Mouse (Mus musculus): ENCODE data around the gene Olfr441.
"Not testable (repeated sequence)": the region's sequence is repeated elsewhere in the genome, so short reads cannot be mapped to it uniquely, and the experiment has no call there.

Olfr441 gene

DNA sequence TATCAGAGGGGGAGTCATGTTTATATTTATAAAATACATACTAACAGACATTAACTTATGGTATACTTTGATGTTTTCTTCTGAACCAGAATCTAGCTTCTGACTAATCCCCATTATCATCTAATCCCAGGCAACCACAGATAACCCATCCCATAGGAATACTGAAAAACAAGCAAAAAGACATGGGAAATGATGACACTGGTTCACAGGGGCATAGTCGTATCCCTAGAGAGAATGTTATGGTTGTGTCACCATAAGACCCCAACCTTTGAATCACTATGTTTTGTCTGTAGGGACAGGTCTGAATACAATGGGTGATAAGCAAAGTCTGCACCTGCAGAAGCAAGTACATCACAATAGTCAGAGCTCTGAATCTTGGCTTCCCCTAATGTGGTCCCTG, at the start of gene Olfr441:
Gene Olfr441, plus strand, starts transcription at position 301 of the 400 bp plus-strand sequence.
- DNase-seq: not testable (repeated sequence)

- DNase-seq: no peak
Measured at GRCm38 (mm10) chr6:43078750-43079149, 27.4 kb upstream of the Olfr441 start.

DNA sequence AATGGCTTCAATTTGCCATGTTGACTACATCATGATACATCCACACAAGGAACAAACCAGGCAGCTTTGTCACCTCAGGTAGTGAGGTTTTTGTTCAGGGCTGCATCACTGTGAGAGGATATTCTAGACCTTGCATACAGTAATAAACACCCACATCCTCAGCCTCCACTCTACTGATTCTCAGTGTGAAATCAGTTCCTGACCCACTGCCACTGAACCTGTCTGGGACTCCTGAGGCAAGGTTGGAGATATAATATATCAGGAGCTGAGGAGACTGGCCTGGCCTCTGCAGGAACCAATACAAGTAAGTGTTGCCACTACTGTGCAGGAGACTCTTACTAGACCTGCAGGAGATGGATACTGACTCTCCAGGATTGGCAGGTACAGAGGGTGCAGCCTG, 24.8 kb upstream of the Olfr441 start:
- DNase-seq: not testable (repeated sequence)

DNA sequence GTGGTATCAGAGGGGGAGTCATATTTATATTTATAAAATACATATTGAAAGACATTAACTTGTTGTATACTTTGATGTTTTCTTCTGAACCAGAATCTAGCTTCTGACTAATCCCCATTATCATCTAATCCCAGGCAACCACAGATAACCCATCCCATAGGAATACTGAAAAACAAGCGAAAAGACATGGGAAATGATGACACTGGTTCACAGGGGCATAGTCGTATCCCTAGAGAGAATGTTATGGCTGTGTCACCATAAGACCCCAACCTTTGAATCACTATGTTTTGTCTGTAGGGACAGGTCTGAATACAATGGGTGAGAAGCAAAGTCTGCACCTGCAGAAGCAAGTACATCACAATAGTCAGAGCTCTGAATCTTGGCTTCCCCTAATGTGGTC, 40.1 kb downstream of the Olfr441 start, which contains the start of gene Olfr237-ps1:
Gene Olfr237-ps1, plus strand, starts transcription at position 301 of the 400 bp plus-strand sequence.
- not testable (repeated sequence) for DNase-seq

DNA sequence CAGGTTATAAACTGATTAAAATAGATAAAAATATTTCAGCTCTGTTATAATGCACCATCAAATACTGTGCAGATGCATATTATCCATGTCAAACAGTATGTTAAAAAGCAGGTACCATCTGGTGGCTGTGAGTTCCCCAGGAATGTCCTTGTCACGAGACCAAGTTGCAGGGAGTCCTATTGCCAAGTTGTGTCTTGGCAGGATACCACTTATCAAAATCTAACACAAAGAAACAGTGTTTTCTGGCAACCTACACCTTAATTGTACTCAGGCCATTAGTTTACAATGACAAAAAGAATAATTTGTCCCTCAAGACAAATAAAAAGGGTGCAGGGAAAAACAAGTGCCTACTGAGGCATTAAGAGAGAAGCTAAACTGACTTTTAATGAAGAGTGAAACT, 53.3 kb downstream of the Olfr441 start:
- DNase-seq: no peak

DNA sequence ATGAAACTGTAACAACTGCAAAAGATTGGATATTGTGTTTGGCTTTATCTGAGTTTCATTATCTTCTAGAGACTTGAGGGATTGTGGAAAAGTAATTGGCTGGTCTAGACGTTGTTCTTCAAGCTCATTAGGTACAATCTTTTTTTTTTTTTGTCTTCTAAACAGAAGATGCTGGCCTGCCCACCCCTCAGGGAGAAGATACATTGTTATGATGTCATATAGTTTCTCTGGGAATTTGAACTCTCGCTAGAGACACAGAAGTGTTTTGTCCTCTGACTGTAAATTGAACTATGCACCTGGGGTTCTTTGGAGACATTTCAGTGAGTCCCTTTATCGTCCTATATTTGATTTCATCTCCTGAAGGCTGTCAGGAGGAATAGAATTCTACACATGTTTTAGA, 56.8 kb downstream of the Olfr441 start, which contains the start of gene Olfr437:
Gene Olfr437, plus strand, starts transcription at position 301 of the 400 bp plus-strand sequence.
- DNase-seq: no peak

- DNase-seq: no peak
Measured at GRCm38 (mm10) chr6:43167246-43167645, 61.1 kb downstream of the Olfr441 start.

Measured in thymus, postnatal 36 days (tissue).